Mouse (Mus musculus) intestine, embryonic 16.5 days (tissue): ENCODE data around the gene Dnlz. TPM values are rescaled to one million over a fixed set of nuclear protein-coding genes. Genes with fewer than 3 reads are reported as not detected.
A peak's percentile ranks its signal among the peaks of the same experiment; 100 is the strongest.

Experiments
- ATAC-seq: fragments of 200-750 bp; cut with Nextera tagmentation; 2 replicates; pipeline ENCODE4 v1.8.0; 2017; ENCODE audit warnings: moderate TSS enrichment, moderate library complexity
- H3K27ac ChIP-seq: fragments of 300-500 bp; sonication (generic); 2 replicates; pipeline ENCODE4 v1.5.1; 2014; ENCODE audit warnings: mild to moderate bottlenecking, low read length
- H3K27me3 ChIP-seq: fragments of 300-500 bp; sonication (generic); replicated peaks from 2 replicates; pipeline ENCODE4 v1.6.1; 2014; ENCODE audit warnings: low read length, control low read depth, mixed read lengths; ENCODE audit not compliant: control insufficient read depth, insufficient read depth
- H3K36me3 ChIP-seq: fragments of 300-500 bp; sonication (generic); 2 replicates; pipeline ENCODE4 v1.6.1; 2014; ENCODE audit warnings: low read length, control low read depth; ENCODE audit not compliant: control insufficient read depth, insufficient read depth
- H3K4me1 ChIP-seq: fragments of 300-500 bp; sonication (generic); 2 replicates; pipeline ENCODE4 v1.6.1; 2014; ENCODE audit warnings: low read length, control low read depth, mixed read lengths; ENCODE audit not compliant: control insufficient read depth, insufficient read depth
- H3K4me2 ChIP-seq: fragments of 300-500 bp; sonication (generic); 2 replicates; pipeline ENCODE4 v1.6.1; 2014; ENCODE audit warnings: low read depth, low read length, control low read depth
- H3K4me3 ChIP-seq: fragments of 300-500 bp; sonication (generic); 2 replicates; pipeline ENCODE4 v1.5.1; 2014; ENCODE audit warnings: mild to moderate bottlenecking, low read length
- H3K9ac ChIP-seq: fragments of 300-500 bp; sonication (generic); 2 replicates; pipeline ENCODE4 v1.6.1; 2014; ENCODE audit warnings: low read depth, low read length
- H3K9me3 ChIP-seq: fragments of 300-500 bp; sonication (generic); 2 replicates; pipeline ENCODE4 v1.6.1; 2016; ENCODE audit warnings: low read length, control low read depth; ENCODE audit not compliant: control insufficient read depth
- WGBS: fragments of 180-500 bp; shearing (Covaris S2); extraction: QIAGEN DNeasy Blood & Tissue Kit; methylation state at CpG from one replicate; pipeline ENCODE4 v1.1.7; 2014; 5-methylcytosine and 5-hydroxymethylcytosine counted together
- polyA plus RNA-seq: library from polyadenylated mRNA; unstranded; fragments of >200 nt; fragmentation: Nextera tagmentation; extraction: Ambion mirVana; gene quantifications from 2 replicates; pipeline ENCODE4 v1.2.1, GENCODE M21; 2015

Dnlz gene
- polyA plus RNA-seq, 1 experiment from 2014 or later: 24.1 TPM

- Histone ChIP-seq H3K27ac (peak overlapping the region; percentile 40), H3K9me3 (no peaks in the 10 kb centered on the region), H3K4me1 (peaks cover 15% of the 10 kb centered on the region), H3K27me3 (no peaks in the 10 kb centered on the region), H3K36me3 (no peaks in the 10 kb centered on the region), H3K9ac (peak overlapping the region; percentile 8; the same call in 1 of the 2 replicates), H3K4me3 (no peak overlapping the region), H3K4me2 (no peak overlapping the region)
- ATAC-seq: no peak
- 37% methylated on average over 6 of the region's 6 CpGs for WGBS
Observed at GRCm38 (mm10) chr2:26348241-26348640, 3.7 kb downstream of the Dnlz start.

- peak; percentile 19 for ATAC-seq
- Histone ChIP-seq H3K36me3 (no peaks in the 10 kb centered on the region), H3K4me2 (no peak overlapping the region), H3K9me3 (no peaks in the 10 kb centered on the region), H3K27ac (peak overlapping the region; percentile 55), H3K4me3 (no peak overlapping the region), H3K9ac (0 out of 2 replicates have a peak overlapping the region, but pooled peaks have one; percentile 25), H3K27me3 (no peaks in the 10 kb centered on the region), H3K4me1 (peaks cover 11% of the 10 kb centered on the region)
- WGBS: 55% methylated on average over 11 of the region's 11 CpGs
Observed at GRCm38 (mm10) chr2:26342609-26343490, 9.1 kb downstream of the Dnlz start.

- Histone ChIP-seq H3K27ac (peak overlapping the region; percentile 62), H3K9me3 (no peaks in the 10 kb centered on the region), H3K36me3 (no peaks in the 10 kb centered on the region), H3K4me3 (no peak overlapping the region), H3K4me1 (peaks cover 11% of the 10 kb centered on the region), H3K4me2 (no peak overlapping the region), H3K27me3 (no peaks in the 10 kb centered on the region), H3K9ac (0 out of 2 replicates have a peak overlapping the region, but pooled peaks have one; percentile 25)
- 33% methylated on average over 10 of the region's 10 CpGs for WGBS
- ATAC-seq: peak; percentile 78
Observed at GRCm38 (mm10) chr2:26342044-26342443, 9.9 kb downstream of the Dnlz start.

- Histone ChIP-seq H3K4me1 (peaks cover 11% of the 10 kb centered on the region), H3K9me3 (no peaks in the 10 kb centered on the region), H3K36me3 (no peaks in the 10 kb centered on the region), H3K4me2 (no peak overlapping the region), H3K4me3 (no peak overlapping the region), H3K27ac (peak overlapping the region; percentile 62), H3K9ac (no peak overlapping the region), H3K27me3 (no peaks in the 10 kb centered on the region)
- peak; percentile 8; the same call in 1 of the 2 replicates for ATAC-seq
- WGBS: 77% methylated on average over 2 of the region's 2 CpGs
Observed at GRCm38 (mm10) chr2:26341510-26341981, 10.4 kb downstream of the Dnlz start.

GRCm38 (mm10) chr2:26339204-26339551, 12.7 kb downstream of the Dnlz start:
- no peak for ATAC-seq
- Histone ChIP-seq H3K4me3 (no peak overlapping the region), H3K9ac (no peak overlapping the region), H3K27me3 (no peaks in the 10 kb centered on the region), H3K27ac (no peak overlapping the region), H3K4me2 (no peak overlapping the region), H3K9me3 (no peaks in the 10 kb centered on the region), H3K36me3 (no peaks in the 10 kb centered on the region), H3K4me1 (peaks cover 11% of the 10 kb centered on the region)
- 82% methylated on average over 5 of the region's 5 CpGs for whole genome bisulfite sequencing

- H3K4me3 ChIP-seq: no peak overlapping the region
- H3K27me3 ChIP-seq: no peaks in the 10 kb centered on the region
- H3K36me3 ChIP-seq: no peaks in the 10 kb centered on the region
- H3K4me1 ChIP-seq: peaks cover 11% of the 10 kb centered on the region
- no peak for ATAC-seq
- H3K27ac ChIP-seq: no peak overlapping the region
- H3K9me3 ChIP-seq: no peaks in the 10 kb centered on the region
- H3K9ac ChIP-seq: no peak overlapping the region
- no peak overlapping the region for H3K4me2 ChIP-seq
- WGBS: 84% methylated on average over 8 of the region's 13 CpGs
Observed at GRCm38 (mm10) chr2:26338302-26339203, 13.4 kb downstream of the Dnlz start.

- WGBS: 64% methylated on average over 6 of the region's 6 CpGs
- Histone ChIP-seq H3K27me3 (no peaks in the 10 kb centered on the region), H3K4me1 (no peaks in the 10 kb centered on the region), H3K36me3 (peaks cover 11% of the 10 kb centered on the region; the same call in 1 of the 2 replicates), H3K9me3 (no peaks in the 10 kb centered on the region), H3K9ac (no peak overlapping the region), H3K4me2 (no peak overlapping the region), H3K27ac (no peak overlapping the region), H3K4me3 (no peak overlapping the region)
- ATAC-seq: no peak
Observed at GRCm38 (mm10) chr2:26330702-26331101, 21.2 kb downstream of the Dnlz start.

- WGBS: 94% methylated on average over 4 of the region's 4 CpGs
- H3K36me3 ChIP-seq: peaks cover 11% of the 10 kb centered on the region; the same call in 1 of the 2 replicates
- H3K27me3 ChIP-seq: no peaks in the 10 kb centered on the region
- H3K4me2 ChIP-seq: no peak overlapping the region
- no peak overlapping the region for H3K27ac ChIP-seq
- H3K9ac ChIP-seq: no peak overlapping the region
- no peak overlapping the region for H3K4me3 ChIP-seq
- no peaks in the 10 kb centered on the region for H3K4me1 ChIP-seq
- no peaks in the 10 kb centered on the region for H3K9me3 ChIP-seq
- ATAC-seq: peak; percentile 54; the same call in 1 of the 2 replicates
Observed at GRCm38 (mm10) chr2:26330056-26330468, 21.8 kb downstream of the Dnlz start.

GRCm38 (mm10) chr2:26329402-26329801, 22.5 kb downstream of the Dnlz start:
- H3K4me1 ChIP-seq: no peaks in the 10 kb centered on the region
- H3K27me3 ChIP-seq: no peaks in the 10 kb centered on the region
- no peak overlapping the region for H3K9ac ChIP-seq
- H3K4me3 ChIP-seq: no peak overlapping the region
- H3K36me3 ChIP-seq: peaks cover 11% of the 10 kb centered on the region; the same call in 1 of the 2 replicates
- 64% methylated on average over 8 of the region's 8 CpGs for WGBS
- ATAC-seq: peak; percentile 62
- H3K9me3 ChIP-seq: no peaks in the 10 kb centered on the region
- H3K4me2 ChIP-seq: no peak overlapping the region
- no peak overlapping the region for H3K27ac ChIP-seq
